23 mouse cellular contexts compared by ENCODE assay signal in genomic region chrX:49619530-49619929, GRCm38 (mm10). TPM values are rescaled to one million over a fixed set of nuclear protein-coding genes. Genes with fewer than 3 reads are reported as not detected.
"Had no signal": no experiment of that assay in that cellular context is flagged by ENCODE, and none has a peak within 500 bp of the region (broad histone marks: within the 10 kb centered on the region; RNA-seq: fewer than 3 reads in every experiment).

No protein-coding gene starts in this region.

- H3K4me3 ChIP-seq: midbrain, embryonic 10.5 days; midbrain, embryonic 12.5 days; myocyte; neural tube, embryonic 13.5 days; neural tube, embryonic 15.5 days; stomach, embryonic 15.5 days had no signal

- DNase-seq: lung, embryonic 14.5 days; lung, postnatal 10 days; lung, postnatal 4 days; midbrain, embryonic 14.5 days; right cerebral cortex, postnatal 14 days; thymus, adult 2 months; thymus, postnatal 25 days; thymus, postnatal 4 days had no signal

- H3K9me3 ChIP-seq: midbrain, embryonic 10.5 days; midbrain, embryonic 12.5 days; neural tube, embryonic 13.5 days; neural tube, embryonic 15.5 days; stomach, embryonic 15.5 days had no signal

- H3K4me2 ChIP-seq: lung, embryonic 14.5 days; midbrain, embryonic 12.5 days; neural tube, embryonic 13.5 days; neural tube, embryonic 15.5 days; stomach, embryonic 15.5 days had no signal

- H3K9ac ChIP-seq: lung, embryonic 14.5 days; midbrain, embryonic 12.5 days; neural tube, embryonic 13.5 days; neural tube, embryonic 15.5 days; stomach, embryonic 15.5 days had no signal

- H3K27me3 ChIP-seq: midbrain, embryonic 12.5 days; neural tube, embryonic 13.5 days; neural tube, embryonic 15.5 days; stomach, embryonic 15.5 days had no signal

- ATAC-seq: midbrain, embryonic 16.5 days had no signal

- H3K4me1 ChIP-seq: midbrain, embryonic 10.5 days; midbrain, embryonic 12.5 days; neural tube, embryonic 13.5 days; neural tube, embryonic 15.5 days; stomach, embryonic 15.5 days had no signal

- H3K27ac ChIP-seq: midbrain, embryonic 10.5 days; midbrain, embryonic 12.5 days; neural tube, embryonic 13.5 days; neural tube, embryonic 15.5 days; stomach, embryonic 15.5 days; stomach, postnatal 0 days had no signal

- H3K36me3 ChIP-seq: midbrain, embryonic 10.5 days; midbrain, embryonic 12.5 days; neural tube, embryonic 13.5 days; neural tube, embryonic 15.5 days; stomach, embryonic 15.5 days had no signal

RNA-seq across cellular contexts. Expression of gene Olfr1320, which starts 52.6 kb away (rescaled TPM):
- total RNA-seq: megakaryocyte, adult 5-6 weeks; megakaryocyte-erythroid progenitor cell, adult 5-6 weeks had no signal
- polyA plus RNA-seq: lung, embryonic 14.5 days; lung, embryonic 16.5 days; midbrain, embryonic 10.5 days; midbrain, embryonic 12.5 days; midbrain, embryonic 14.5 days; midbrain, embryonic 16.5 days; myocyte; neural tube, embryonic 11.5 days; neural tube, embryonic 13.5 days; neural tube, embryonic 15.5 days; spleen, adult 2 months; stomach, embryonic 15.5 days; stomach, postnatal 0 days; testis, adult 2 months; thymus, adult 2 months; urinary bladder, adult 2 months had no signal
